Mouse (Mus musculus) v-Abl transformed pro-B cells (cell line): ENCODE results near the gene Vmn2r106.

Experiments
- in situ Hi-C, 2 experiments: fragments of 400-800 bp; cut with MboI; formaldehyde crosslinking; loops; one replicate each; pipeline ENCODE4 v1.15.1; 2025; ENCODE audit not compliant: unreplicated experiment in 2 of 2

Vmn2r106 gene

DNA sequence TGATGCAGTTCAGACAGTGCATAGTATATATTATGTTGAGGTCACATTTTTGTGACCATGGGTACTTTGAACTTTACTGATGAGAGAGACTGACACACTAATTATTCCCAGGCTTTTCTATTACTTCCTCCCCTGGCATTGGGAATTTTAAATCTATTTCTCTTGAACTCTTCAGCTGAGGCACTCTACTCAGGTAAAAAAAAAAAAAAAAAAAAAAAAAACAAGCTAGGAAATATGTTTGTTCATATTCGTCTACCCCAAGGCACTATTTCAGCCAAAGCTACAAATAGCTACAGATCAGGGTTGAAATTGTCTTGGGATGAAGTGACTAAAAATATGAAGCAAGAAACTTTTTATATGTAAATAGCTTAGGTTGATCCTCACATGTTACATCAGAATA lies at the start of gene Vmn2r106:
TSS of gene Vmn2r106 (minus strand) at position 101 of the 400 bp plus-strand sequence.
- in situ Hi-C loops = no loop called here

DNA sequence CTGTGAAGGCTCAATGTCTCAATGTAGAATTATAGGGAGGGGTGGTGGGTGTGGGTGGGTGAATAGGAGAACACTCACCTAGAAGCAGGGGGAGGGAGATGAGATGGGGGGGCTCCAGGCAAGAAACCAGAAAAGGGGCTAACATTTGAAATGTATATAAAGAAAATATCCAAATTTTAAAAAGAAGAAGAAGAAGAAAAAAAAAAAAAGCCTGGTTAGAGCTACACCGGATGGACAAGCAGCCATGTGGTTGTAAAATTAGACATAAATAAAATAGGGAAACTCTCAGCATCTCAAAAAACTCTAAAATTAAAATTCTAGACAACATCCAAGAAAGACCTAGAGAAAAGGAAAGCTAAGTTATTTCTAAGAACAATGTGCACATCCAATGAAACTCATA lies 20.4 kb upstream of the Vmn2r106 start:
- in situ Hi-C loops = no loop called here

GRCm38 (mm10) chr17:20286906-20287305 lies 1.6 kb upstream of the Vmn2r106 start:
- in situ Hi-C loops = no loop called here

DNA sequence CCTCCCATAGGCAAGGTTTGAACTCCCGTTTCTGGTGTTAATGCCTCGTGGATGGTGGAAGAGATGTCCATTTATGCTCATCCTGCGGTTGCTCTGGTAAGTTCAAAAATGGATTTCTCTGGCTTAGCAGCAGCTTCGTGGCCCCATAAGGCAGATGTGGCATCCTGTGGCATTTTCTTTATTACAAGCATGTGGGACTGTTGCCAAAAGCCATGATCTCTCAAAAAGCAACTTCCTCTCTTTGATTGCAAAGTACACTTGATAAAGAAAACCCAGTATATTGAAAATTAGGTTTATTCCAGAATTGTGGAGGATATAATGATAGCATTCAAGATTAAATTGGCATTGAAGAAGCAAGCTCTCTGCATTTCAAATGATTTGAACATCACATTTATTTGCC lies 29.8 kb downstream of the Vmn2r106 start:
- in situ Hi-C loops = no loop called here

DNA sequence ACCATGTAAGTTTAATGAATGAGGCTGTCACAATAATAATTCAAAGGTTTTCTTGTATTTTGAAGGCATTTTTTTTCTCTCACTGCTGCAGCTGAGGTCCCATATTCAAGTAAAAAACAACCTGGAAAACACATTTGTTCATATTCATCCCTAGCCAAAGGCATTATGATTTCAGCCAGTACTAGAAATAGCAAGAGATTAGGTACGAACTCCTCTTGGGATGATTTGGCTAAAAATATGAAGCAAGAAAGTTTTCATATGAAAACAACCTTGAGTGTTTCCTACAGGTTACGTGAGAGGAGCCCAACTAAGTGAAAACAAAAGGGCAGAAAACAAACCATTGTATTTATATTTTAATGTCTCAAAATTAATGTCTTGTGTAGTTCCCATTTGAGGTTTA lies 50.4 kb downstream of the Vmn2r106 start, which contains the start of gene Vmn2r105:
TSS of gene Vmn2r105 (minus strand) at position 101 of the 400 bp plus-strand sequence.
- in situ Hi-C loops = no loop called here
